Mouse (Mus musculus) cerebellum, adult 8-10 months (tissue): ENCODE measurements around the gene Hpd.

Experiments
- DNase-seq: peaks from one replicate; pipeline ENCODE4 v3.0.0; 2022

Hpd gene

GRCm38 (mm10) chr5:123144746-123145590 lies 37.6 kb downstream of the Hpd start:
- DNase-seq: no peak

GRCm38 (mm10) chr5:123143971-123144745 lies 38.4 kb downstream of the Hpd start:
- no peak for DNase-seq

- peak; percentile 39 for DNase-seq
Observed at GRCm38 (mm10) chr5:123143251-123143970, 39.1 kb downstream of the Hpd start.

- peak; percentile 60 for DNase-seq
Observed at GRCm38 (mm10) chr5:123142161-123143157, 40.1 kb downstream of the Hpd start, which contains the start of gene Setd1b. Gene Setd1b, plus strand, starts transcription at chr5:123142193.

- peak; percentile 62 for DNase-seq
Observed at GRCm38 (mm10) chr5:123141555-123142160, 40.9 kb downstream of the Hpd start.

GRCm38 (mm10) chr5:123140694-123141554 lies 41.6 kb downstream of the Hpd start:
- peak; percentile 95 for DNase-seq

GRCm38 (mm10) chr5:123139722-123140627 lies 42.6 kb downstream of the Hpd start:
- DNase-seq: no peak

GRCm38 (mm10) chr5:123138953-123139721 lies 43.4 kb downstream of the Hpd start:
- peak; percentile 89 for DNase-seq

GRCm38 (mm10) chr5:123138230-123138911 lies 44.2 kb downstream of the Hpd start:
- DNase-seq: no peak

- no peak for DNase-seq
Observed at GRCm38 (mm10) chr5:123137910-123138229, 44.7 kb downstream of the Hpd start.

GRCm38 (mm10) chr5:123137044-123137909 lies 45.2 kb downstream of the Hpd start:
- peak; percentile 65 for DNase-seq

GRCm38 (mm10) chr5:123136361-123137043 lies 46.0 kb downstream of the Hpd start:
- peak; percentile 62 for DNase-seq

- DNase-seq: peak; percentile 70
Observed at GRCm38 (mm10) chr5:123135471-123136360, 46.8 kb downstream of the Hpd start.

GRCm38 (mm10) chr5:123134875-123135382 lies 47.6 kb downstream of the Hpd start:
- no peak for DNase-seq
